Mouse (Mus musculus): Measurements from ENCODE around the gene Cd5.

GRCm38 (mm10) chr19:10758708-10759107, 19.9 kb upstream of the Cd5 start:
- TF ChIP-seq POLR2A (IDR thresholded peaks at IDR 0.05; ENCODE audit: extremely low read depth, insufficient read depth, low read length) (no peak), CTCF (IDR thresholded peaks at IDR 0.05; ENCODE audit: low read depth, low read length) (no peak)
